Mouse (Mus musculus): ENCODE results near the gene Dirc2. TPM values are rescaled to one million over a fixed set of nuclear protein-coding genes. Genes with fewer than 3 reads are reported as not detected.

Dirc2 gene
- polyA plus RNA-seq, 1 experiment from 2014 or later = 17.0 TPM

GRCm38 (mm10) chr16:35755502-35756334 lies 13.4 kb downstream of the Dirc2 start:
- Histone ChIP-seq H3K4me1 (replicated peaks) (peaks cover 17% of the 10 kb centered on the region), H3K36me3 (no peaks in the 10 kb centered on the region), H3K9ac (replicated peaks) (no peak overlapping the region), H3K27ac (no peak overlapping the region), H3K27me3 (no peaks in the 10 kb centered on the region), H3K4me3 (replicated peaks) (no peak overlapping the region), H3K4me2 (no peak overlapping the region), H3K9me3 (no peaks in the 10 kb centered on the region)
- no peak for ATAC-seq (ENCODE audit: insufficient number of reproducible peaks, insufficient read depth, low FRiP score, low TSS enrichment, low read depth)
- WGBS = 78% methylated on average over 6 of the region's 6 CpGs

- 79% methylated on average over 5 of the region's 5 CpGs for WGBS
- no peaks in the 10 kb centered on the region for H3K9me3 ChIP-seq
- H3K27me3 ChIP-seq = no peaks in the 10 kb centered on the region
- H3K27ac ChIP-seq = no peak overlapping the region
- no peak for ATAC-seq (ENCODE audit: insufficient number of reproducible peaks, insufficient read depth, low FRiP score, low TSS enrichment, low read depth)
- no peak overlapping the region for H3K9ac ChIP-seq (replicated peaks)
- H3K36me3 ChIP-seq = no peaks in the 10 kb centered on the region
- H3K4me1 ChIP-seq (replicated peaks) = peaks cover 17% of the 10 kb centered on the region
- H3K4me2 ChIP-seq = no peak overlapping the region
- H3K4me3 ChIP-seq (replicated peaks) = no peak overlapping the region
Measured at GRCm38 (mm10) chr16:35753926-35754325, 15.2 kb downstream of the Dirc2 start.

- H3K9me3 ChIP-seq = no peaks in the 10 kb centered on the region
- no peak overlapping the region for H3K4me2 ChIP-seq
- ATAC-seq (ENCODE audit: insufficient number of reproducible peaks, insufficient read depth, low FRiP score, low TSS enrichment, low read depth) = no peak
- no peak overlapping the region for H3K9ac ChIP-seq (replicated peaks)
- H3K27ac ChIP-seq = no peak overlapping the region
- no peaks in the 10 kb centered on the region for H3K27me3 ChIP-seq
- no peaks in the 10 kb centered on the region for H3K36me3 ChIP-seq
- WGBS = 85% methylated on average over 4 of the region's 4 CpGs
- H3K4me3 ChIP-seq (replicated peaks) = no peak overlapping the region
- H3K4me1 ChIP-seq (replicated peaks) = peaks cover 24% of the 10 kb centered on the region
Measured at GRCm38 (mm10) chr16:35751841-35752240, 17.3 kb downstream of the Dirc2 start.

DNA sequence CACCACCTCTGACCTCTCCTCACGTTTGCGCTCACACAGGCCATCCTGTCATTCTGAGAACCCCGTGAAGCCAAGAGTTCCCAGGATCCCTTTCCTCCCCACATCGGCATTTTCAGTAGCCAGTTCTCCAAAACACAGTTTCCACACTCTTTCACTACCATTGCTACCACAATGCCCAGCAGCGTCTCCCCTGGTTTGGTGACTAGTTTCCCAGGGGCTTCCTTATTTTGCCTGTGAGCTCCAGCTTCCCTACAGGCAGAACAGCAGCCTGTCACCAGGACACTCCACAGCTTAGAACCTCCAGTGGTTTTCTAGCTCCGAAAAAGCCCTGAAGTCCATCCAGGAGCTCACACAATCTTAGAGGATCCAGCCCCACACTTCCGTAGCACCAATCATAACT lies 19.8 kb downstream of the Dirc2 start:
- Histone ChIP-seq H3K36me3 (no peaks in the 10 kb centered on the region), H3K27me3 (no peaks in the 10 kb centered on the region), H3K4me1 (replicated peaks) (peaks cover 16% of the 10 kb centered on the region), H3K9me3 (no peaks in the 10 kb centered on the region), H3K9ac (replicated peaks) (no peak overlapping the region), H3K4me2 (no peak overlapping the region), H3K4me3 (replicated peaks) (no peak overlapping the region), H3K27ac (no peak overlapping the region)
- ATAC-seq (ENCODE audit: insufficient number of reproducible peaks, insufficient read depth, low FRiP score, low TSS enrichment, low read depth) = no peak
- WGBS = 78% methylated on average over 7 of the region's 7 CpGs

DNA sequence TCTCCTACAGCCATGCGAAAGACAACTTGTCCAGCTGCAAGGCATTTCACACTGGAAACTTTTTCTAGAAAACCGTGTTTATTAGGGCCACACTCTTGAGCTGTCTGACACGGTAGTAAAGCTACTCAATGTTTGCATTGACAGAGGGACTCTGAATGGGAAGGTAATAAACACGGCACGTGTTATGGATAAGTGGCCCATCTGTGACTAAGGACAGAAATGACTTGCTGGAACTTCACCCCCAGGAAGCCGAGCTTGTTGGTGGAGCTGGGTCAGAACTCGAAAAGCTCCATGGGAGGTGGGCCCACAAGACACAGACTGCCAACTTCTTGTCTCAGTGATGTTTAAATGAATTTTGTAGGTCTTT lies 20.9 kb downstream of the Dirc2 start:
- H3K4me1 ChIP-seq (replicated peaks) = peaks cover 7% of the 10 kb centered on the region
- no peaks in the 10 kb centered on the region for H3K9me3 ChIP-seq
- WGBS = 56% methylated on average over 7 of the region's 7 CpGs
- no peak for ATAC-seq (ENCODE audit: insufficient number of reproducible peaks, insufficient read depth, low FRiP score, low TSS enrichment, low read depth)
- H3K36me3 ChIP-seq = no peaks in the 10 kb centered on the region
- H3K9ac ChIP-seq (replicated peaks) = no peak overlapping the region
- no peaks in the 10 kb centered on the region for H3K27me3 ChIP-seq
- H3K27ac ChIP-seq = no peak overlapping the region
- H3K4me3 ChIP-seq (replicated peaks) = no peak overlapping the region
- no peak overlapping the region for H3K4me2 ChIP-seq

- no peak overlapping the region for H3K27ac ChIP-seq
- no peaks in the 10 kb centered on the region for H3K36me3 ChIP-seq
- H3K27me3 ChIP-seq = no peaks in the 10 kb centered on the region
- H3K4me1 ChIP-seq (replicated peaks) = peaks cover 9% of the 10 kb centered on the region
- H3K4me2 ChIP-seq = no peak overlapping the region
- no peak for ATAC-seq (ENCODE audit: insufficient number of reproducible peaks, insufficient read depth, low FRiP score, low TSS enrichment, low read depth)
- no peaks in the 10 kb centered on the region for H3K9me3 ChIP-seq
- no peak overlapping the region for H3K4me3 ChIP-seq (replicated peaks)
- 72% methylated on average over 9 of the region's 9 CpGs for WGBS
- H3K9ac ChIP-seq (replicated peaks) = no peak overlapping the region
Measured at GRCm38 (mm10) chr16:35747417-35748236, 21.5 kb downstream of the Dirc2 start.

- Histone ChIP-seq H3K9me3 (no peaks in the 10 kb centered on the region), H3K27ac (0 out of 2 replicates have a peak overlapping the region, but pooled peaks have one; percentile 31), H3K4me3 (replicated peaks) (no peak overlapping the region), H3K27me3 (no peaks in the 10 kb centered on the region), H3K4me2 (no peak overlapping the region), H3K36me3 (no peaks in the 10 kb centered on the region), H3K9ac (replicated peaks) (no peak overlapping the region), H3K4me1 (replicated peaks) (peaks cover 26% of the 10 kb centered on the region)
- WGBS = 73% methylated on average over 12 of the region's 12 CpGs
- ATAC-seq (ENCODE audit: insufficient number of reproducible peaks, insufficient read depth, low FRiP score, low TSS enrichment, low read depth) = no peak
Measured at GRCm38 (mm10) chr16:35742251-35742937, 26.8 kb downstream of the Dirc2 start.

GRCm38 (mm10) chr16:35741621-35742020 lies 27.5 kb downstream of the Dirc2 start:
- Histone ChIP-seq H3K4me3 (replicated peaks) (no peak overlapping the region), H3K27ac (no peak overlapping the region), H3K9ac (replicated peaks) (no peak overlapping the region), H3K4me2 (no peak overlapping the region), H3K9me3 (no peaks in the 10 kb centered on the region), H3K27me3 (no peaks in the 10 kb centered on the region), H3K36me3 (no peaks in the 10 kb centered on the region), H3K4me1 (replicated peaks) (peaks cover 26% of the 10 kb centered on the region)
- no peak for ATAC-seq (ENCODE audit: insufficient number of reproducible peaks, insufficient read depth, low FRiP score, low TSS enrichment, low read depth)
- 98% methylated on average over 5 of the region's 5 CpGs for WGBS

DNA sequence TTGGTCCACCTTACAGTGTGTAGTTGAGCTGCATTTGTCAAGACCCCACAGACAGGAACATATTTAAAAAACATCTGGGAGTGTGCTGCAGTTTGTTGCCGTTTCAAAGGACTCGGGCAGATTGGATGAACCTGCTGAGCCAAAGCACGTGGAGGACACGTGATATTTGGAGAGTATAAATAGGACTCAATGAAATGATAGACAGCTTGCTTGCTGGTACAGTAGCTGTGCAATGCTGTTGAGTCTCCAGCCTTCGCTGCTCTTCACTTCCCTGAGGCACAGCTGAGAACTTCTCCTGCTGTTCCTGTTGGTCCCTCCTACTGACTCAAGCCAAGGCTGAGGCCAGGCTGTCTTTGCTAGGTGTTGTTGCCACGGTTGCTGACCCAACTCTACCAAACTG lies 28.2 kb downstream of the Dirc2 start:
- H3K4me1 ChIP-seq (replicated peaks) = peaks cover 26% of the 10 kb centered on the region
- H3K27me3 ChIP-seq = no peaks in the 10 kb centered on the region
- H3K36me3 ChIP-seq = no peaks in the 10 kb centered on the region
- 82% methylated on average over 6 of the region's 6 CpGs for WGBS
- no peaks in the 10 kb centered on the region for H3K9me3 ChIP-seq
- no peak overlapping the region for H3K9ac ChIP-seq (replicated peaks)
- no peak overlapping the region for H3K4me3 ChIP-seq (replicated peaks)
- ATAC-seq (ENCODE audit: insufficient number of reproducible peaks, insufficient read depth, low FRiP score, low TSS enrichment, low read depth) = no peak
- no peak overlapping the region for H3K4me2 ChIP-seq
- no peak overlapping the region for H3K27ac ChIP-seq

DNA sequence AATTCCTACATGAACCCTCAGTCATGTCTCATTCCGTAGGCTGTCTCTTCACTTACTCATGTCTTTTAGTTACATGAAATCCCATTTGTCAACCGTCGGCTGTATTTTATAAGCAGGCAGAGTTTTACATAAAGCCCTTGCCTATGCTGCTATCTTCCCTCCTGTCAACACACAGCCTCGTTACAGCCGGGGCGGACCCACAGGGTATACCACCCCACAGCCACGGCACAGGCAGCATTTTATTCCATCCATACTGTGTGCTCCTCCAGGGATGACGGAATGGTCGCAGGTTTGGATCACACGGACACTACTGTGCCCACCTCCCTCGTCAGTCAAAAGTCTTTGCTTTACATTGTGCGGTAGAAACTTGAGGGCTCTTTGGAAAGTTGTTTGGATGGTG lies 28.8 kb downstream of the Dirc2 start:
- no peak overlapping the region for H3K4me3 ChIP-seq (replicated peaks)
- WGBS = 75% methylated on average over 12 of the region's 12 CpGs
- H3K4me1 ChIP-seq (replicated peaks) = peaks cover 26% of the 10 kb centered on the region
- no peak overlapping the region for H3K27ac ChIP-seq
- H3K27me3 ChIP-seq = no peaks in the 10 kb centered on the region
- no peaks in the 10 kb centered on the region for H3K9me3 ChIP-seq
- no peak overlapping the region for H3K4me2 ChIP-seq
- no peaks in the 10 kb centered on the region for H3K36me3 ChIP-seq
- ATAC-seq (ENCODE audit: insufficient number of reproducible peaks, insufficient read depth, low FRiP score, low TSS enrichment, low read depth) = no peak
- no peak overlapping the region for H3K9ac ChIP-seq (replicated peaks)

GRCm38 (mm10) chr16:35739548-35739947 lies 29.6 kb downstream of the Dirc2 start:
- Histone ChIP-seq H3K4me2 (no peak overlapping the region), H3K9me3 (no peaks in the 10 kb centered on the region), H3K9ac (replicated peaks) (no peak overlapping the region), H3K36me3 (peaks cover 3% of the 10 kb centered on the region; the same call in 1 of the 2 replicates), H3K4me1 (replicated peaks) (peaks cover 26% of the 10 kb centered on the region), H3K4me3 (replicated peaks) (no peak overlapping the region), H3K27me3 (no peaks in the 10 kb centered on the region), H3K27ac (no peak overlapping the region)
- 72% methylated on average over 1 of the region's 1 CpGs for WGBS
- ATAC-seq (ENCODE audit: insufficient number of reproducible peaks, insufficient read depth, low FRiP score, low TSS enrichment, low read depth) = no peak
